Mouse (Mus musculus) forebrain, embryonic 15.5 days (tissue): ENCODE data around the gene Eya3. TPM values are rescaled to one million over a fixed set of nuclear protein-coding genes. Genes with fewer than 3 reads are reported as not detected.

Experiments
- ATAC-seq: fragments of 200-750 bp; cut with Nextera tagmentation; replicated peaks from 2 replicates; pipeline ENCODE4 v1.8.0; 2017; ENCODE audit warnings: mild to moderate bottlenecking, moderate TSS enrichment, moderate library complexity
- H3K27ac ChIP-seq: fragments of 300-500 bp; sonication (generic); replicated peaks from 2 replicates; pipeline ENCODE4 v1.5.1; 2015; ENCODE audit warnings: mild to moderate bottlenecking, inconsistent platforms
- H3K27me3 ChIP-seq: fragments of 300-500 bp; sonication (generic); 2 replicates; pipeline ENCODE4 v1.6.1; 2015; ENCODE audit warnings: inconsistent platforms
- H3K36me3 ChIP-seq: fragments of 300-500 bp; sonication (generic); 2 replicates; pipeline ENCODE4 v1.6.1; 2015; ENCODE audit warnings: mild to moderate bottlenecking, inconsistent platforms
- H3K4me1 ChIP-seq: fragments of 300-500 bp; sonication (generic); 2 replicates; pipeline ENCODE4 v1.6.1; 2015; ENCODE audit warnings: inconsistent platforms
- H3K4me2 ChIP-seq: fragments of 300-500 bp; sonication (generic); replicated peaks from 2 replicates; pipeline ENCODE4 v1.6.1; 2015; ENCODE audit warnings: mild to moderate bottlenecking, inconsistent platforms
- H3K4me3 ChIP-seq: fragments of 300-500 bp; sonication (generic); 2 replicates; pipeline ENCODE4 v1.5.1; 2015; ENCODE audit warnings: mild to moderate bottlenecking, inconsistent platforms
- H3K9ac ChIP-seq: fragments of 300-500 bp; sonication (generic); replicated peaks from 2 replicates; pipeline ENCODE4 v1.6.1; 2015; ENCODE audit warnings: mild to moderate bottlenecking, inconsistent platforms
- H3K9me3 ChIP-seq: fragments of 300-500 bp; sonication (generic); 2 replicates; pipeline ENCODE4 v1.6.1; 2016; ENCODE audit warnings: inconsistent platforms
- WGBS: fragments of 180-500 bp; shearing (Covaris S2); methylation state at CpG from one replicate; pipeline ENCODE4 v1.1.7; 2015; ENCODE audit warnings: mixed read lengths; 5-methylcytosine and 5-hydroxymethylcytosine counted together
- polyA plus RNA-seq: library from polyadenylated mRNA; unstranded; fragments of >200 nt; fragmentation: Nextera tagmentation; extraction: Ambion mirVana; gene quantifications from 2 replicates; pipeline ENCODE4 v1.2.1, GENCODE M21; 2015

Gene Eya3
- polyA plus RNA-seq, 1 experiment from 2014 or later, result 17.8 TPM

DNA sequence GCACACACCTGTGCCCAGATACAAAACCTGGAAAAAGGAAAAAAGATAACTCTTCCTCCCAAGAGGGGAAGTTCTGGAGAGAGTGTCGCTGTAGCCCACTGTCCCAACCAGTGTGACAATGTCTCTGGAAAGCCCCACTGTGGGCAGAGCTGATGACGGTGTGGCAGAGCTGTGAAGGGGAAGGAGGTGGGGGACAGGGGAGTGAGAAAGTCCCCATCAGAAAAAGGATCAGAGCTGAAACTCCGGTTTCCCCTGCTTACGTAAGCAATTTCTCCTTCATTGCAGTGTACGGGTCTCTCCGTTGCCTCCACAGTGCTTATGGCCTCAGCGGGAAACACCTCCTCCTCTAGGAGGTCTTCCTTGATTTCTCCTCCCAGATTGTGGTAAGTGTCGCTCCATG, 27.5 kb upstream of the Eya3 start:
- Histone ChIP-seq H3K4me1 (no peaks in the 10 kb centered on the region), H3K4me3 (no peak overlapping the region), H3K4me2 (no peak overlapping the region), H3K9ac (no peak overlapping the region), H3K9me3 (no peaks in the 10 kb centered on the region), H3K27ac (no peak overlapping the region), H3K27me3 (no peaks in the 10 kb centered on the region), H3K36me3 (no peaks in the 10 kb centered on the region)
- WGBS, result 88% methylated on average over 8 of the region's 8 CpGs
- ATAC-seq, result no peak

DNA sequence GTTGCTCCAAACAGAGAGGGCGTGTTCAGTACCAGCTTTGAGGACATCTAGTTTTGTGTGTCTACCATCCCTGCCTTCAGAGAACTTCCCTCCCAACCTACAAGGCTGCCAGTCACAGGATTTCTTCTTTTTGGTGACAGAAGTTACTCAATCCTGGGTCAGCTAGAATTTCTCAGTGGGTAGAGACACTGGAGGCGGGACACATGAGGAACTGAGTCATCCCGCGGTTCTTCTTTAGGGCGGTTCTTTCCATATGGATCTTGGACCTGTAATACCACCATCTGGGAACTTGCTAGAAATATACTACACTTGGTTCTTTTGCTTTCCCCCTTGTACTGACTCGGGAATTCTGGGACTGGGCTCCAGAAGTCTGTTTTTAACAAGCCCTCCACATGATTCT, 20.9 kb upstream of the Eya3 start:
- no peaks in the 10 kb centered on the region for H3K27me3 ChIP-seq
- WGBS, result 95% methylated on average over 6 of the region's 6 CpGs
- no peak overlapping the region for H3K9ac ChIP-seq
- ATAC-seq, result no peak
- no peaks in the 10 kb centered on the region for H3K4me1 ChIP-seq
- no peaks in the 10 kb centered on the region for H3K36me3 ChIP-seq
- H3K27ac ChIP-seq, result no peak overlapping the region
- no peak overlapping the region for H3K4me3 ChIP-seq
- no peaks in the 10 kb centered on the region for H3K9me3 ChIP-seq
- no peak overlapping the region for H3K4me2 ChIP-seq

DNA sequence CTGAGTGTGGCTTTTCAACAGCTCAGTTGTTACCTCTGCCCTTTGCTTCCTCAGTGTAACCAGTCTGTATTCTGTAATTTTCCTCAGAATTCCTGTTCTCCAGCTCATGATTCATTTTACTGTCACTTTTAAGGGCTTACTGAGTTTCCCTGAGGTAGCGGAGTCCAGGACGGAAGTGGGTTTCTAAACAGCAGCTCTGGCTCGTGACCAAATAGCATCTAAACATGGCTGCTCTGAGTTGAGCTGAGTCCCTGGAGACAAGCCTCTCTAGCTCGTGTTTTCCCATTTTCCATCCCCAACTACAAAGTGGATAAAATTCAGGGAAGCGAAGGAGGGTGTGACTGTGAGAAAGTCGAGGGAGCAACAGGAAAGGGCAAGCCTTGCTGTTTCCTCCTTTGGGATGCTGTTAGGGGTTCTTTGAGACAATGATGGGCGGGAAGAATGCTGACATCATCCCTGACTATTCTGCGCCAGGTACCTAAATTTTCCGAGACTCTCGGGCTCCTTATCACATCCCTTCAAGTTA, 19.9 kb upstream of the Eya3 start:
- ATAC-seq, result no peak
- Histone ChIP-seq H3K27me3 (no peaks in the 10 kb centered on the region), H3K9ac (no peak overlapping the region), H3K4me2 (no peak overlapping the region), H3K9me3 (no peaks in the 10 kb centered on the region), H3K36me3 (no peaks in the 10 kb centered on the region), H3K4me1 (no peaks in the 10 kb centered on the region), H3K27ac (no peak overlapping the region), H3K4me3 (no peak overlapping the region)
- 90% methylated on average over 10 of the region's 10 CpGs for WGBS

DNA sequence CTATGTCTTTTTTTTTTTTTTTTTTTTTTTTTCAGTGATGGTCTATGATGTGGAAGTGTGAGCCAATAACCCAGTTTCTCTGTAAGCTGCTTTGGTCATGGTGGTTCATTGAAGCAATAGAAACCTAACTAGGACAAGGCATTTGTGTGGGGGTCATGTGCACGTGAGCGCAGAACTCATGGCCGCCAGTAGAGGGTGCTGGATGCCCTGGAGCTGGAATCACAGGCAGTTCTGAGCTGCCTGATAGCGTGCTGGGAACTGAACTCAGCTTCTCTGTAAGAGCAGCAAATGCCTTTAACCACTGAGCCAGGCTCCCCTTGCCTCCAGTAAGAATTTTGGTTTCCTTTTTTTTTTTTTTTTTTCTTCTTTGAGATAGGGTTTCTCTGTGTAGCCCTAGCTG, 18.7 kb upstream of the Eya3 start:
- H3K4me2 ChIP-seq, result no peak overlapping the region

DNA sequence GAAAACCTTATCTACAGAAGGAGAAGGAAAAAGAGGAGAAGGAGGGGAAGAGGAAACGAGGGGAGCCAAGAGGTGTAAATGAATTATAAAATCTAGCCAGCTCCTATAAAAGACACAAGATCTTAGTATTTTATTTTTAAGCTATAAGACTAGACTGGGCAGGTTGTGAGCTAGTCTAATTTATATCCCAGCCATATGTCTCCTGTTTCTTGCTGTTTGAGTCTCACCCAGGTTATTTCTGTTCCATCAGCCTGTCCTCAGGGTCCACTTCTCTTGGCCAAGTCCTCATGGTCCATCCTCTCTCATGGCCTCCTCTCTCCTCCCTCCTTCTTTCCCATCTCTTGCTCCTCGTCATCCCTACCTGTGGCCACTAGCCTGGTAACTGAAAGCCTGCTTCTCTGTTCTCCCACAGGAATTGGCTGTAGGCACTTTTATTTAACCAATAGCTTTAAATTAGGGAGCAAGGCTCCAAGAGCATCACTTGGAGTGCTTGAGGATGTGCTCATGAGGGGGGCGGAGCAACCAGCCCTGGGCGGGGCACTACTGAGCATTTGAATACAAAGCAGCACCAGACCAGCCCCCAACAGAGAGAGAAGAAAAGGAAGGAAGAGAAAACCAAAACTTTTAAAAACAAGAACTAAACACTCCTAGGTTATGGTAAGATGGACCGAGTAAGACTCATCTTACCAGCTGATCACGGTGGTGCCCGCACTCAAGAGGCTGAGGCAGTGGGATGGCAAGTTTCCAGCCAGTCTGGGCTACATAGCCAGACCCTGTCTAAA, 17.3 kb upstream of the Eya3 start:
- no peak overlapping the region for H3K4me3 ChIP-seq
- 80% methylated on average over 7 of the region's 7 CpGs for WGBS

More for the DNA sequence above, 18.7 kb upstream of the Eya3 start:
- Histone ChIP-seq H3K9ac (no peak overlapping the region), H3K27me3 (no peaks in the 10 kb centered on the region), H3K9me3 (no peaks in the 10 kb centered on the region), H3K36me3 (no peaks in the 10 kb centered on the region), H3K27ac (no peak overlapping the region), H3K4me1 (no peaks in the 10 kb centered on the region), H3K4me3 (no peak overlapping the region)
- 90% methylated on average over 4 of the region's 4 CpGs for WGBS
- ATAC-seq, result no peak

GRCm38 (mm10) chr4:132624034-132624657, 14.6 kb upstream of the Eya3 start:
- Histone ChIP-seq H3K9ac (no peak overlapping the region), H3K4me1 (no peaks in the 10 kb centered on the region), H3K4me3 (no peak overlapping the region), H3K27ac (no peak overlapping the region), H3K27me3 (no peaks in the 10 kb centered on the region), H3K9me3 (no peaks in the 10 kb centered on the region), H3K36me3 (no peaks in the 10 kb centered on the region), H3K4me2 (no peak overlapping the region)
- ATAC-seq, result no peak
- WGBS, result 81% methylated on average over 5 of the region's 5 CpGs

More for the DNA sequence above, 17.3 kb upstream of the Eya3 start:
- Histone ChIP-seq H3K4me2 (no peak overlapping the region), H3K36me3 (no peaks in the 10 kb centered on the region), H3K27me3 (no peaks in the 10 kb centered on the region), H3K27ac (no peak overlapping the region), H3K4me1 (no peaks in the 10 kb centered on the region), H3K9me3 (no peaks in the 10 kb centered on the region), H3K9ac (no peak overlapping the region)
- ATAC-seq, result no peak

GRCm38 (mm10) chr4:132628830-132629229, 10.0 kb upstream of the Eya3 start:
- 18% methylated on average over 2 of the region's 2 CpGs for WGBS
- H3K4me2 ChIP-seq, result no peak overlapping the region
- ATAC-seq, result no peak

GRCm38 (mm10) chr4:132635971-132636370, 2.8 kb upstream of the Eya3 start:
- no peak for ATAC-seq

More at GRCm38 (mm10) chr4:132628830-132629229, 10.0 kb upstream of the Eya3 start:
- no peaks in the 10 kb centered on the region for H3K36me3 ChIP-seq
- H3K27ac ChIP-seq, result no peak overlapping the region
- no peaks in the 10 kb centered on the region for H3K4me1 ChIP-seq
- no peaks in the 10 kb centered on the region for H3K9me3 ChIP-seq
- H3K4me3 ChIP-seq, result no peak overlapping the region
- no peaks in the 10 kb centered on the region for H3K27me3 ChIP-seq
- H3K9ac ChIP-seq, result no peak overlapping the region

DNA sequence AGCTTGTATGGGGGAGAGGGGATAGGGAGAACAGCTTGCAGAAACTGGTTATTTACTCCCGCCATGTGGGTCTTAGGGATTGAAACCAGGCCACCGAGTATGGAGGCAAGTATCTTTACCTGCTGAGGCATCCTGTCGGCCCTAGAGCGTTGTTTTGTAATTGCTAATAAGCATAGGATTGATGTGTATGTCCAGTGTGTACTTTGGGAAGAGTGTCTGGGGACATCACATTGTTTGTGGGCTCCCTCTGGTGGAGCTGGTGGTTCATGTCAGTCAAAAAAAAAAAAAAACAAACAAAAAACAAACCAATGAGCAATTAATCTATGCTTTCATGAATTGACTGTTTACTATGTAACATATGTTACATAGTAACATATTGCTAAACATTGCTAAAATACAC, 2.2 kb upstream of the Eya3 start:
- Histone ChIP-seq H3K9me3 (no peaks in the 10 kb centered on the region), H3K36me3 (no peaks in the 10 kb centered on the region), H3K4me1 (peaks cover 18% of the 10 kb centered on the region), H3K4me3 (no peak overlapping the region), H3K27me3 (no peaks in the 10 kb centered on the region), H3K9ac (no peak overlapping the region), H3K4me2 (no peak overlapping the region), H3K27ac (no peak overlapping the region)
- 61% methylated on average over 4 of the region's 4 CpGs for WGBS
- ATAC-seq, result no peak

More at GRCm38 (mm10) chr4:132635971-132636370, 2.8 kb upstream of the Eya3 start:
- H3K9me3 ChIP-seq, result no peaks in the 10 kb centered on the region
- H3K27me3 ChIP-seq, result no peaks in the 10 kb centered on the region
- 88% methylated on average over 2 of the region's 2 CpGs for WGBS
- H3K27ac ChIP-seq, result no peak overlapping the region
- H3K4me3 ChIP-seq, result no peak overlapping the region
- no peaks in the 10 kb centered on the region for H3K36me3 ChIP-seq
- peaks cover 18% of the 10 kb centered on the region for H3K4me1 ChIP-seq
- H3K9ac ChIP-seq, result no peak overlapping the region
- no peak overlapping the region for H3K4me2 ChIP-seq

- Histone ChIP-seq H3K9ac (peak overlapping the region; percentile 77), H3K4me1 (peaks cover 18% of the 10 kb centered on the region), H3K4me3 (peak overlapping the region; percentile 78), H3K36me3 (no peaks in the 10 kb centered on the region), H3K4me2 (peak overlapping the region; percentile 84), H3K27me3 (no peaks in the 10 kb centered on the region), H3K9me3 (no peaks in the 10 kb centered on the region), H3K27ac (peak overlapping the region; percentile 82)
- WGBS, result 0% methylated on average over 35 of the region's 35 CpGs
- peak; percentile 60; the same call in 1 of the 2 replicates for ATAC-seq
Measured at GRCm38 (mm10) chr4:132639191-132639713, 465 bp downstream of the Eya3 start.

DNA sequence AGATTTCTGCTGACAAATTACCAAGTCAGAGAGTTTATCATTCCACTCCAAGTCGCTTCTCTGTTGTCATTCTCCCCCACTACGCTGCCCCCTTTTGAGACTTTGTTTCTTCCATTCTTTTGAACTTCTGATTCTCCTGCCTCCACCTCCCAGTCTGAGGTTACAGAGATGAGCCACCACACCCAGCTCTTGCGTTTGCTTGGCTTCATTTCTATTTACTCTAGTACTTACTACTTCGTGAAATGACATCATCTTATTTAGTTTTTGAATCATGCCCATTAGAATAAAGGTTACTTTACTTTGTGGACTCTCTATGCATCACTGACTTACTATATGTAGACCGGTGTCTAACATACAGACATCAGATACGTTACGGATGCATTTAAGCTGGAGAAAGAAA, 8.7 kb downstream of the Eya3 start:
- WGBS, result 74% methylated on average over 7 of the region's 7 CpGs

GRCm38 (mm10) chr4:132649271-132649999, 10.6 kb downstream of the Eya3 start:
- H3K9ac ChIP-seq, result no peak overlapping the region
- H3K4me2 ChIP-seq, result no peak overlapping the region
- ATAC-seq, result no peak
- H3K4me3 ChIP-seq, result no peak overlapping the region
- no peaks in the 10 kb centered on the region for H3K9me3 ChIP-seq
- H3K36me3 ChIP-seq, result no peaks in the 10 kb centered on the region
- no peak overlapping the region for H3K27ac ChIP-seq
- H3K27me3 ChIP-seq, result no peaks in the 10 kb centered on the region
- 79% methylated on average over 6 of the region's 6 CpGs for WGBS
- peaks cover 10% of the 10 kb centered on the region for H3K4me1 ChIP-seq

More for the DNA sequence above, 8.7 kb downstream of the Eya3 start:
- no peak for ATAC-seq
- Histone ChIP-seq H3K27me3 (no peaks in the 10 kb centered on the region), H3K27ac (no peak overlapping the region), H3K4me3 (no peak overlapping the region), H3K9ac (no peak overlapping the region), H3K36me3 (no peaks in the 10 kb centered on the region), H3K4me1 (no peaks in the 10 kb centered on the region), H3K4me2 (no peak overlapping the region), H3K9me3 (no peaks in the 10 kb centered on the region)
